Mouse (Mus musculus): ENCODE measurements around the gene Atrnl1.
A peak's percentile ranks its signal among the peaks of the same experiment; 100 is the strongest.

Atrnl1 gene

GRCm38 (mm10) chr19:57925681-57926080 lies 314.8 kb downstream of the Atrnl1 start:
- no peak for DNase-seq (ENCODE audit: low spot score in 2 of 2)

- DNase-seq (ENCODE audit: low spot score in 2 of 2): no peak
These were observed 315.5 kb downstream of the Atrnl1 start for GRCm38 (mm10) chr19:57926164-57926860.

- no peak for DNase-seq (ENCODE audit: low spot score in 2 of 2)
These were observed 316.2 kb downstream of the Atrnl1 start for GRCm38 (mm10) chr19:57926941-57927471.

- DNase-seq (ENCODE audit: low spot score in 2 of 2): peak; percentile 43 to 50
These were observed 317.0 kb downstream of the Atrnl1 start for GRCm38 (mm10) chr19:57927566-57928523.

- no peak for DNase-seq (ENCODE audit: low spot score in 2 of 2)
These were observed 320.8 kb downstream of the Atrnl1 start for GRCm38 (mm10) chr19:57931626-57932025.

GRCm38 (mm10) chr19:57936865-57937264 lies 326.0 kb downstream of the Atrnl1 start:
- DNase-seq (ENCODE audit: low spot score in 2 of 2): no peak

GRCm38 (mm10) chr19:57939166-57939565 lies 328.3 kb downstream of the Atrnl1 start:
- no peak for DNase-seq (ENCODE audit: low spot score in 2 of 2)

GRCm38 (mm10) chr19:57941529-57941928 lies 330.7 kb downstream of the Atrnl1 start:
- DNase-seq (ENCODE audit: low spot score in 2 of 2): peak; percentile 76 to 82

GRCm38 (mm10) chr19:57942281-57942680 lies 331.4 kb downstream of the Atrnl1 start:
- no peak for DNase-seq (ENCODE audit: low spot score in 2 of 2)

- DNase-seq (ENCODE audit: low spot score in 2 of 2): no peak
These were observed 332.5 kb downstream of the Atrnl1 start for GRCm38 (mm10) chr19:57943308-57943707.

- no peak for DNase-seq (ENCODE audit: low spot score in 2 of 2)
These were observed 333.8 kb downstream of the Atrnl1 start for GRCm38 (mm10) chr19:57944680-57945079.

GRCm38 (mm10) chr19:57945626-57946250 lies 334.9 kb downstream of the Atrnl1 start:
- no peak for DNase-seq (ENCODE audit: low spot score in 2 of 2)

GRCm38 (mm10) chr19:57948489-57948888 lies 337.7 kb downstream of the Atrnl1 start:
- DNase-seq (ENCODE audit: low spot score in 2 of 2): no peak

GRCm38 (mm10) chr19:57949260-57949917 lies 338.6 kb downstream of the Atrnl1 start:
- no peak for DNase-seq (ENCODE audit: low spot score in 2 of 2)

GRCm38 (mm10) chr19:57954131-57954530 lies 343.3 kb downstream of the Atrnl1 start:
- no peak for DNase-seq (ENCODE audit: low spot score in 2 of 2)

GRCm38 (mm10) chr19:57956459-57956858 lies 345.6 kb downstream of the Atrnl1 start:
- DNase-seq (ENCODE audit: low spot score in 2 of 2): no peak

- no peak for DNase-seq (ENCODE audit: low spot score in 2 of 2)
These were observed 346.5 kb downstream of the Atrnl1 start for GRCm38 (mm10) chr19:57957363-57957762.

GRCm38 (mm10) chr19:57958154-57958553 lies 347.3 kb downstream of the Atrnl1 start:
- no peak for DNase-seq (ENCODE audit: low spot score in 2 of 2)

GRCm38 (mm10) chr19:57958726-57959125 lies 347.9 kb downstream of the Atrnl1 start:
- no peak for DNase-seq (ENCODE audit: low spot score in 2 of 2)

- no peak for DNase-seq (ENCODE audit: low spot score in 2 of 2)
These were observed 350.5 kb downstream of the Atrnl1 start for GRCm38 (mm10) chr19:57961321-57961720.
